Mouse (Mus musculus): ENCODE measurements around the gene Sept11.

GRCm38 (mm10) chr5:93113517-93113916 is 20.3 kb downstream of the Sept11 start:
- no peak for TF ChIP-seq GATA1 (IDR thresholded peaks at IDR 0.05; ENCODE audit: low read length)
- TF ChIP-seq TAL1 (IDR thresholded peaks at IDR 0.05; ENCODE audit: low read length) = no peak

Data from erythroblast, embryonic 14.5 days (primary cell).